Mouse (Mus musculus) megakaryocyte, adult 5-6 weeks (primary cell): ENCODE data around the gene Chmp4b. TPM values are rescaled to one million over a fixed set of nuclear protein-coding genes. Genes with fewer than 3 reads are reported as not detected.

Experiments
- ATAC-seq: 2 replicates; pipeline ENCODE4 v1.8.0; 2016; ENCODE audit warnings: mild to moderate bottlenecking, inconsistent platforms; ENCODE audit not compliant: poor library complexity, severe bottlenecking
- total RNA-seq, 2 experiments: library from RNA; stranded (forward) in 1 of 2; stranded (reverse) in 1 of 2; fragments of 153-499, 151-499 nt in 1 of 2; fragments of 221-1000, 200-1000 nt in 1 of 2; gene quantifications; 2 replicates each; pipeline versions ENCODE4 v1.2.3 to v1.2.4; 2015 to 2017

Gene Chmp4b
- total RNA-seq, 2 experiments from 2014 or later = 122 to 187 TPM

- peak; percentile 60 for ATAC-seq
Measured at GRCm38 (mm10) chr2:154713964-154714363, 62.5 kb downstream of the Chmp4b start.

DNA sequence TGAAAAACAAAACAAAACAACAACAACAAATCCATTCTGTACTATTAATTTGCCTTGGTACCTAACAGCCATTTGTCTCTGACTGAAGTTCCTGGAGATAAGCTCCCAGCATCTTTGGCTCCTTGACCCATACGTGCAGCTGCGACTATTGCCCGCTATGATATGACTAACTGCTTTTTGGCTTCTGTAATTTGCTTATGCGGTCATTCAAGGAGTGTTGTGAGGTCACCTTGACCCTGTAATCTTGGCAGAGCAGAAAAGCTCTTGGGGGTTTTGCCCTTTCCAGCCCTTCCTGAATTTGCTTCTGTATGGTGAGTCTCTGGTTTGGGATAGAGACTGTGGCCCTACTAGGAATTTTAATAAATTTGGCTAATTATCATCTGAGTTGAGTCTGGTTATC lies 65.1 kb downstream of the Chmp4b start:
- ATAC-seq = no peak

- no peak for ATAC-seq
Measured at GRCm38 (mm10) chr2:154717081-154717480, 65.6 kb downstream of the Chmp4b start.

DNA sequence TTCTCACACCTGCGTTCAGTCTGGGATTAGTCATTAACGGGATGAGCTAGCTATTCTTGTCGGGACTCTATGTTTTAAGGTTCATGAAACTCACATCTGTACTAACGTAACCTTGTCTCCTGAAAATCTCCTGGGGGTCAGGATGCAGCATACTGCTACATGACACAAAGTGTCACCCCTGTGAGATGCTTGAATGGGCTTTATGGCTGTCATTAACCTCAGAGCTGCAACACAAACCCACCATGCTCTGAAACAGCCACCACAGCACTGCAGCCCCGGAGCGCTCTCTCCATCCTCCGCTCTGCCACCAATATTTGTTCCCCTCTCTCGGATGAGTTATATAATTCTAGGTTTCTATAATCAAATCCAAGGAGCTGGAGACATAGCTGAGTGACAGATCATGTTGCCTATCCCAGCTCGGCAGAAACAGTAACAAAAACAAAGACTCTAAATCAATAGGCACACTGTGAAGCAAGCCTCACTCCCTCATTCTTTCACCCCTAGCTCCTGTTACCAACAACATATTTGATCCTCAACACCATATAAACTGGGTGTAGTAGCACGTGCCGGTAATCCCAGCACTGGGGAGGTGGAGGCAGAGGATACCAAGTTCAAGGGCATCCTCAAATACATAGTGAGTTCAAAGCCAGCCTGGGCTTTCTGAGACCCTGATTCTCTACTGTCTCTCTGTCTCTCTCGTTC lies 67.5 kb downstream of the Chmp4b start:
- no peak for ATAC-seq

DNA sequence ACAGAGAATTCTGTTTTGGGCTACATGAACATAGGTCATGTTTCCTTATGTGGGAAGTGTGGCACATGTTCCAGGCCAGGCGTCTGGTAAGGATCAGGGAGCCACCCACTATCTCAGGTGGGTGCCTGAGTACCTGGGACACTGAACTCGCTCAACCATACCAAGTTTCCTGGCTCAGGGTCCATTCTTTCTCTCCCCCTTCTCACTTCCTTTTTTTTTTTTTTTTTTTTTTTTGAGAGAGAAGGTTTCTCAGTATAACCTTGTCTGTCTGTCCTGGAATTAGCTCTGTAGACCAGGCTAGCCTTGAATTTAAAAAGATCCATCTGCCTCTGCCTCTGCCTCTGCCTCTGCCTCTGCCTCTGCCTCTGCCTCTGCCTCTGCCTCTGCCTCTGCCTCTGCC lies 68.8 kb downstream of the Chmp4b start:
- ATAC-seq = no peak

GRCm38 (mm10) chr2:154723473-154723872 lies 72.0 kb downstream of the Chmp4b start:
- ATAC-seq = no peak

- no peak for ATAC-seq
Measured at GRCm38 (mm10) chr2:154729737-154730136, 78.2 kb downstream of the Chmp4b start.

- ATAC-seq = no peak
Measured at GRCm38 (mm10) chr2:154730841-154731240, 79.3 kb downstream of the Chmp4b start.

GRCm38 (mm10) chr2:154731916-154732315 lies 80.4 kb downstream of the Chmp4b start:
- ATAC-seq = no peak

DNA sequence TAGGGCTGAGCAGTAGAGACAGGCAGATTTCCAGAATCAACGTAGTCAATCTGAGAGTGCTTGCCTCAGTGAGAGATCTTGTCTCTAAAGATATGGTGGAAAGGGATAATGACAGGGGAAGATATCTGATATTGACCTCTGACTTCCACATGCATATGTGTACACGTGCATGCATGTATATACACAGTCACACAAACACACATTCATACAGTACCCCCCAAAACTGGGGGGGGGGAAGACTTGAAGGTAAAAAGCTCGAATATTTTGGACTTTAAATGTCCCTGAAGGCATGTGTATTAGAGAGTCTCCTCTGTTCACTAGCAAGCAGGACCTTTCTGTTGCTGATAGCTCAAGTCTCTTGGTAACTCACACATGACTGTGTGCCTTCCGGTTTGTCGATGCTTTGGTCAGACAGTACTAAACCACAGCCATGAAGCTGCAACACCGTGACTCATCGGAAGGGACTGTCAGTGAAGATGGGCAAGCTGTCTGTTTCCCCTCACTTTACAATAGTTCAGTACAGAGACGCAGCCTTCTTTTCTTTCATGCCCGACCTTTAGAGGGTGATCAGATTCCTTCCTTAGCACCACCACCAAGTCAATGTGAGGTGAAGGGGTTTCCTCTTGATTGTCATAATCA lies 81.1 kb downstream of the Chmp4b start:
- peak; percentile 97 for ATAC-seq

DNA sequence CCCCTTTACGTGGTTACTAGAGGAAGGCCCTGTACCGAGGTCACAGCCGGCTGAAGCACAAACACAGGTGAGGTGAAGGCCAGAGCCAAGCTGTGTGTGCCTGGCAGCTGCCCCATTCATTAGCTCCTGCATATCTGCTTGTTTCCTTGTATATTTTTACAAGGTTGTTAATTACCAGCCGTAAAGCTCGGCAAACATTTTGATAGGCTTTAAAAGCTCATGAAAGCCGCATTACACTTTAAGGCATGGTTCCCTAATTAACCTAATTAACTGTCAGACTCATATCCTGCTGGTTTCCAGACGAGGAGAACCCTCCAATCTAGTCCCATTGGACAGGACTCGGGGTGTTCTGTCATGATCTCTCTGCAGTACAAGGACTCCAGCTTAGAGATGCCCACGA lies 83.5 kb downstream of the Chmp4b start:
- no peak for ATAC-seq

DNA sequence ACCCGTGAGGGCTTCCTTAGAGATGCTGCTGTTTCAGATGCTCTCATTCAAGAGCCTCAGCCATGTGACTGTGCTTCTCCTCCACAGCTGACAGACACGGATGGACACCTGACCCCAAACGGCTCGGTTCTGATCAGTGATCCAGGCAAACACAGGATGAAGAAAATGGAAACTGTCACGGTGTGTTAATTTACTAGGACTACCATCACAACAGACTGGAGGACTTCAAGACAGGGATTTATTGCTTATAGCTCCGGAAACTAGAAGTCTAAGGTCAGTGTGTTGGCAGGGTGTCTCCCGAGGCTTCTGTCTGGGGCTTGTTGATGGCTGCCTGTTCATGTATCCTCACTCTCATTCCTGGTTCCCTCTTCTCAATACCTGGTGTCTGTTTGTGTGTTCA lies 83.9 kb downstream of the Chmp4b start:
- ATAC-seq = no peak

DNA sequence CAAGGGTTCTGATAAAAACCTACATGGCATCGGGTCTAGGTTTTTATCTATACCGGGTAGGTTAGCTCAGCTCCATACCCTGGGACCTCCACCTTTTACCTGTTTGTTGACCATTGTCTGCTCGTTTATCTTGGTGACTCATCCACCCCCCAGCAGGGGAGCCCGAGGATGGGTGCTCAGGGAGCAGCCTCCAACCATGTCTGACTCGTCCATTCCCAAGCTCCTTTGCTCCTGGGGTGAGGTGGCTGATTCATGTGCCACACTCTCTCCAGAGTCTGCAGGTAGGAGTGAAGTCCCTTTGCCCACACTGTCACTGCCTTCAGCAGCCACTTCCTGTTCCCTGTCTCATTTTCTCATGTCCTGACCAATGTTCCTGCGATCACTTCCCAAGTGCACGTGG lies 84.5 kb downstream of the Chmp4b start:
- ATAC-seq = no peak

DNA sequence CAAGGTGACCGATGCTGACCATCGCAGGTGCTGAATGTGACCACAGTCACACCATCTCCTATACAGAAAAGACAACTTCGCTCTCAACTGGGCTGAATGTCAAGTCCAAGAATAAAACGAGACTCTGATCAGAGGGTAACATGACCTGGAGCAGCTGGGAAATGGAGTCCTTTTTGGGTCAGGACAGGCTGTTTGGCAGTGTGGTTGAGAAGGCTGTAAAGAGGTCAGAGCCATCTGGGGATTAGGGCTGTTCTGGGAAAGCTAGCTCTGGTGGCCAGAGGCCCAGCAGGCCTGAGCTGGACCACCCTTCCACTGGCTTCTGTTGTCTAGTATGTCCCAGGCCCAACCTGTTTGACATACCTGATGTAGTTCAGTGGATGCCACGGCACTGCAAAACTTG lies 87.1 kb downstream of the Chmp4b start:
- ATAC-seq = no peak

DNA sequence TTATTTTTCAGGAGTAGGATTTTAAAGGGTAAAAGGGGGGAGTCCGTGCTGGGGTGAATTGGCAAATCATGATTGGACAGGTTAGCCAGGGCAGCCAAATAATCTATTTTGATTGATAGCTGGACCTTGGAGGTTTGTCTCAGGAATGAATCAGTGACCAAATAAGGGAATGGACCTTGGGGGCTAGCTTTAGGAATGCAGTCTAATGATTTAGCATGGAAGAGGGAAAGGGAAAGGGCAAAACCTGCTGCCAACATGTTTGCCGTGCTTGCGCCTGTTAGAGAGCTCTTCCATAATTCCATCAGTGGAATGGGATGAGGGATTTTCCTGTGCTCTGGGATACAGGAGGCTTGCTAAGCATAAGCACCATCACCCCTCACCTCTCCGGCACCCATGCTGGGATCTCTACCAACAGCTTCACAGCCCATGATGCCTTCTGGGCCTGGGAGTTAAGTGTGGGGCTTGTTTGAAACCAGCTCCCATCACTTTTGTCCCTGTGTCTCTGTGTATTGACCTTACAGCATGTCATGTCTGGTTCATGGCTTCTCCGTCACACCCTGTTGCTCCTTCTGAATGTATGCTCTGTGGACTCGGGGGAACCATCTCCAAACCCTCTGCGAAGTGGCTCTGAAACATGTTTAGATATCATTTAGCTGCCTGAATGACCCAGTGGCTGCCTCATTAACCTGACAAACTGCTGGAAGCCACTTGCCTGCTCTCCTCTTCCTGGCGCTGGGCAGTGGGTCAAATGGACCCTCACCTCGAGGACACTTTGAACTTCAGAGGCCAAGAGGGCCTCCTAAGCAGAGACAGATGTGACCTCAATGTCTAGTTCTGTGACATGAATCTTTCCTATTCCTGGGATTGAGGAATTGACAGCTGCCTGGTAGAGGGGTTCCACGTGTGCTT lies 91.7 kb downstream of the Chmp4b start:
- ATAC-seq = no peak

GRCm38 (mm10) chr2:154743915-154744314 lies 92.4 kb downstream of the Chmp4b start:
- ATAC-seq = no peak

Other genes with a start within 250 kb of the Chmp4b start
- 0.22 and 0.62 TPM in 2 replicates for gene Snta1, start 243.6 kb upstream of the Chmp4b start, total RNA-seq (2015)
- gene Snta1, start 243.6 kb upstream of the Chmp4b start, total RNA-seq (2017) = 1.1 and 1.4 TPM in 2 replicates
- gene Cbfa2t2, start 215.2 kb upstream of the Chmp4b start, total RNA-seq (2015) = 13.7 and 19.1 TPM in 2 replicates
- gene Cbfa2t2, start 215.2 kb upstream of the Chmp4b start, total RNA-seq (2017) = 7.5 and 22.8 TPM in 2 replicates
- not detected in 2 replicates for gene 1700003F12Rik, start 104.6 kb upstream of the Chmp4b start, total RNA-seq (2015)
- not detected in 2 replicates for gene 1700003F12Rik, start 104.6 kb upstream of the Chmp4b start, total RNA-seq (2017)
- 0.11 TPM in 1 of 2 replicates, not detected in the other for gene Actl10, start 99.9 kb upstream of the Chmp4b start, total RNA-seq (2015)
- 0.15 TPM in 1 of 2 replicates, not detected in the other for gene Actl10, start 99.9 kb upstream of the Chmp4b start, total RNA-seq (2017)
- gene Necab3, start 92.8 kb upstream of the Chmp4b start, total RNA-seq (2015) = 0.78 and 1.6 TPM in 2 replicates
- 1.8 and 2.2 TPM in 2 replicates for gene Necab3, start 92.8 kb upstream of the Chmp4b start, total RNA-seq (2017)
- gene E2f1, start 81.8 kb upstream of the Chmp4b start, total RNA-seq (2015) = 14.3 and 16.2 TPM in 2 replicates
- 7.7 and 9.3 TPM in 2 replicates for gene E2f1, start 81.8 kb upstream of the Chmp4b start, total RNA-seq (2017)
- 21.9 and 24.2 TPM in 2 replicates for gene Pxmp4, start 48.0 kb upstream of the Chmp4b start, total RNA-seq (2015)
- gene Pxmp4, start 48.0 kb upstream of the Chmp4b start, total RNA-seq (2017) = 24.4 and 27.1 TPM in 2 replicates
- gene Zfp341, start 38.4 kb upstream of the Chmp4b start, total RNA-seq (2015) = 2.2 and 2.3 TPM in 2 replicates
- 1.5 and 1.8 TPM in 2 replicates for gene Zfp341, start 38.4 kb upstream of the Chmp4b start, total RNA-seq (2017)
- 2.7 TPM in 1 of 2 replicates, not detected in the other for gene 4930519P11Rik, start 38.3 kb upstream of the Chmp4b start, total RNA-seq (2015)
- 0.85 TPM in 1 of 2 replicates, not detected in the other for gene 4930519P11Rik, start 38.3 kb upstream of the Chmp4b start, total RNA-seq (2017)
- not detected in 2 replicates for gene Gm14214, start 118.3 kb downstream of the Chmp4b start, total RNA-seq (2015)
- not detected in 2 replicates for gene Gm14214, start 118.3 kb downstream of the Chmp4b start, total RNA-seq (2017)
- gene Raly, start 139.4 kb downstream of the Chmp4b start, total RNA-seq (2015) = 86.8 and 92.8 TPM in 2 replicates
- 164 and 176 TPM in 2 replicates for gene Raly, start 139.4 kb downstream of the Chmp4b start, total RNA-seq (2017)
- gene a, start 139.7 kb downstream of the Chmp4b start, total RNA-seq (2015) = 0.39 TPM in 1 of 2 replicates, not detected in the other
- not detected in 2 replicates for gene a, start 139.7 kb downstream of the Chmp4b start, total RNA-seq (2017)
- 109 and 115 TPM in 2 replicates for gene Eif2s2, start 241.2 kb downstream of the Chmp4b start, total RNA-seq (2015)
- gene Eif2s2, start 241.2 kb downstream of the Chmp4b start, total RNA-seq (2017) = 95.9 and 103 TPM in 2 replicates